Mouse (Mus musculus) urinary bladder, postnatal 10 days (tissue): ENCODE measurements around the gene Golph3.
A peak's percentile ranks its signal among the peaks of the same experiment; 100 is the strongest.

Experiments used
- DNase-seq: peaks from one replicate; pipeline ENCODE4 v3.0.0; 2022; ENCODE audit warnings: low spot score

Golph3 gene

GRCm38 (mm10) chr15:12321091-12321787, at the start of gene Golph3:
TSS of gene Golph3 (plus strand) at chr15:12321450.
- peak; percentile 92 for DNase-seq

GRCm38 (mm10) chr15:12273325-12274052, 47.8 kb upstream of the Golph3 start:
- DNase-seq, result no peak

- DNase-seq, result no peak
These were observed 47.0 kb upstream of the Golph3 start for GRCm38 (mm10) chr15:12274053-12274769.

- no peak for DNase-seq
These were observed 46.1 kb upstream of the Golph3 start for GRCm38 (mm10) chr15:12275091-12275623.

GRCm38 (mm10) chr15:12279816-12280215, 41.4 kb upstream of the Golph3 start:
- no peak for DNase-seq

GRCm38 (mm10) chr15:12284794-12285534, 36.3 kb upstream of the Golph3 start:
- no peak for DNase-seq

- no peak for DNase-seq
These were observed 35.8 kb upstream of the Golph3 start for GRCm38 (mm10) chr15:12285535-12285809.

GRCm38 (mm10) chr15:12290330-12290729, 30.9 kb upstream of the Golph3 start:
- DNase-seq, result no peak

- DNase-seq, result no peak
These were observed 29.5 kb upstream of the Golph3 start for GRCm38 (mm10) chr15:12291757-12292156.

GRCm38 (mm10) chr15:12296228-12296627, 25.0 kb upstream of the Golph3 start:
- no peak for DNase-seq

GRCm38 (mm10) chr15:12298231-12298737, 23.0 kb upstream of the Golph3 start:
- no peak for DNase-seq

GRCm38 (mm10) chr15:12301771-12302170, 19.5 kb upstream of the Golph3 start:
- DNase-seq, result no peak

- DNase-seq, result no peak
These were observed 14.8 kb upstream of the Golph3 start for GRCm38 (mm10) chr15:12306188-12307071.

- DNase-seq, result no peak
These were observed 14.1 kb upstream of the Golph3 start for GRCm38 (mm10) chr15:12307114-12307513.

GRCm38 (mm10) chr15:12308539-12308938, 12.7 kb upstream of the Golph3 start:
- DNase-seq, result no peak

GRCm38 (mm10) chr15:12310676-12311075, 10.6 kb upstream of the Golph3 start:
- DNase-seq, result no peak

GRCm38 (mm10) chr15:12311465-12311864, 9.8 kb upstream of the Golph3 start:
- DNase-seq, result no peak

- DNase-seq, result no peak
These were observed 8.0 kb upstream of the Golph3 start for GRCm38 (mm10) chr15:12313255-12313654.

- no peak for DNase-seq
These were observed 6.7 kb upstream of the Golph3 start for GRCm38 (mm10) chr15:12314584-12314983.

GRCm38 (mm10) chr15:12315996-12316395, 5.3 kb upstream of the Golph3 start:
- no peak for DNase-seq

GRCm38 (mm10) chr15:12317290-12317689, 4.0 kb upstream of the Golph3 start:
- DNase-seq, result no peak
